27 mouse cellular contexts compared by ENCODE assay signal in the genomic region with DNA sequence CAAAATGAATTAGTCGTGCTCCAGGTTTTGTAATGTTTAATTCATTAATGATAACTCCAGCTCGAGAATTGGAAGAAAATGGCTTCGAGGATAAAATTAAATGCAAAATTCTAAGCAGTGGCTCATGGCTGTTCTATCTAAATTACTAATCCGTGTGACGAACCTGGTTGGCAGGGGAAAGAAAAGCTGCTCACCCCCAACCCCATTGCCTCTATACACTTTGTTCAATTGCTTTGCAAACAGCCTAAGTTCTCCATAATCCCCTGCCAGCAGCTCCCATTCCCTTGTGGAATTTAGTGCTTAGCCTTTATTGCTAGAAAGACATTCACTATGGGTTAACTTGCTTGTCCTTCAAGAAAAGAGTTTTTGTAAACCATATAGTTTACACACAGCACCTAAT. TPM values are rescaled to one million over a fixed set of nuclear protein-coding genes. Genes with fewer than 3 reads are reported as not detected.
DNase-seq lines count a peak whose midpoint lies in the region; ATAC-seq and TF ChIP-seq lines count a peak whose summit lies in the region.
"Had no signal": no experiment of that assay in that cellular context is flagged by ENCODE, and none has a peak within 500 bp of the region (broad histone marks: within the 10 kb centered on the region; RNA-seq: fewer than 3 reads in every experiment).

No protein-coding gene starts in this region.

- H3K4me1 ChIP-seq in hindbrain, embryonic 14.5 days (replicated peaks; ENCODE audit: control insufficient read depth, insufficient read depth, low read length): no peaks in the 10 kb centered on the region; the same call in 1 of the 2 replicates
- no peaks in the 10 kb centered on the region for H3K4me1 ChIP-seq in hindbrain, embryonic 10.5 days (replicated peaks)
- H3K4me1 ChIP-seq in midbrain, embryonic 11.5 days (ENCODE audit: control insufficient read depth, insufficient read depth, low read length): peaks cover 16% of the 10 kb centered on the region
- H3K4me1 ChIP-seq in midbrain, embryonic 14.5 days (ENCODE audit: control insufficient read depth, insufficient read depth, low read length): peaks cover 14% of the 10 kb centered on the region; the same call in 1 of the 2 replicates
- H3K4me1 ChIP-seq in midbrain, postnatal 0 days (ENCODE audit: insufficient read depth, low read length): peaks cover 6% of the 10 kb centered on the region; the same call in 1 of the 2 replicates
- H3K4me1 ChIP-seq: embryonic facial prominence, embryonic 12.5 days; forebrain, embryonic 15.5 days had no signal

- no peak overlapping the region for H3K9ac ChIP-seq in hindbrain, embryonic 14.5 days
- no peak overlapping the region for H3K9ac ChIP-seq in midbrain, embryonic 11.5 days (ENCODE audit: low read length)
- no peak overlapping the region for H3K9ac ChIP-seq in midbrain, embryonic 14.5 days (replicated peaks; ENCODE audit: low read length)
- no peak overlapping the region for H3K9ac ChIP-seq in midbrain, postnatal 0 days (replicated peaks; ENCODE audit: low read length, poor library complexity, severe bottlenecking)
- H3K9ac ChIP-seq: embryonic facial prominence, embryonic 12.5 days; forebrain, embryonic 15.5 days; hindbrain, embryonic 13.5 days had no signal

- no peak for DNase-seq in hindbrain, embryonic 14.5 days (ENCODE audit: low spot score)
- DNase-seq in hindbrain, embryonic 10.5 days (ENCODE audit: low spot score): no peak
- peak; percentile 87 for DNase-seq in midbrain, embryonic 11.5 days (ENCODE audit: low spot score, missing footprints)
- peak; percentile 73 for DNase-seq in midbrain, embryonic 14.5 days
- no peak for DNase-seq in midbrain, postnatal 0 days (ENCODE audit: low spot score)
- DNase-seq in spleen, adult 18-20 months: no peak
- no peak for DNase-seq in cerebellum, postnatal 4 days (ENCODE audit: low spot score in 2 of 2)
- DNase-seq: adrenal gland, adult 2 months; adrenal gland, postnatal 14 days; cerebellum, adult 11-12 months; cerebellum, adult 8-10 months; cerebellum, postnatal 10 days; cerebellum, postnatal 36 days; gastrocnemius, adult 2 months; gastrocnemius, postnatal 14 days; heart, adult 11 months had no signal

- H3K9me3 ChIP-seq in hindbrain, embryonic 14.5 days (ENCODE audit: control insufficient read depth, low read length): no peaks in the 10 kb centered on the region
- no peaks in the 10 kb centered on the region for H3K9me3 ChIP-seq in hindbrain, embryonic 10.5 days
- H3K9me3 ChIP-seq in midbrain, embryonic 11.5 days (ENCODE audit: control insufficient read depth, low read length): no peaks in the 10 kb centered on the region
- no peaks in the 10 kb centered on the region for H3K9me3 ChIP-seq in midbrain, embryonic 14.5 days (ENCODE audit: control insufficient read depth, low read length)
- H3K9me3 ChIP-seq in midbrain, postnatal 0 days (ENCODE audit: low read length): no peaks in the 10 kb centered on the region
- H3K9me3 ChIP-seq: embryonic facial prominence, embryonic 12.5 days; forebrain, embryonic 15.5 days; hindbrain, embryonic 13.5 days had no signal

- no peaks in the 10 kb centered on the region for H3K36me3 ChIP-seq in hindbrain, embryonic 14.5 days (replicated peaks; ENCODE audit: control insufficient read depth, insufficient read depth)
- no peaks in the 10 kb centered on the region for H3K36me3 ChIP-seq in hindbrain, embryonic 10.5 days
- no peaks in the 10 kb centered on the region for H3K36me3 ChIP-seq in midbrain, embryonic 11.5 days (ENCODE audit: control insufficient read depth, insufficient read depth, low read length)
- no peaks in the 10 kb centered on the region for H3K36me3 ChIP-seq in midbrain, embryonic 14.5 days (ENCODE audit: control insufficient read depth, insufficient read depth, low read length)
- H3K36me3 ChIP-seq in midbrain, postnatal 0 days (ENCODE audit: insufficient read depth, low read length): no peaks in the 10 kb centered on the region
- H3K36me3 ChIP-seq: embryonic facial prominence, embryonic 12.5 days; forebrain, embryonic 15.5 days; hindbrain, embryonic 13.5 days had no signal

- no peak for TF ChIP-seq CTCF in midbrain, postnatal 0 days (IDR thresholded peaks at IDR 0.05)

- no peak for ATAC-seq in hindbrain, embryonic 14.5 days (ENCODE audit: low FRiP score)
- ATAC-seq in midbrain, embryonic 11.5 days (ENCODE audit: low FRiP score): peak; percentile 81
- peak; percentile 72; the same call in 1 of the 2 replicates for ATAC-seq in midbrain, embryonic 14.5 days (ENCODE audit: low FRiP score, low TSS enrichment)
- ATAC-seq in midbrain, postnatal 0 days (ENCODE audit: low FRiP score): no peak
- ATAC-seq in erythroid progenitor cell, adult 5-6 weeks (replicated peaks; ENCODE audit: low FRiP score, poor library complexity, severe bottlenecking): no peak
- ATAC-seq: CD4-positive, CD25-positive, alpha-beta regulatory T cell, adult 4 months; forebrain, embryonic 15.5 days; inflammation-experienced regulatory T-cells, adult 6 months had no signal

- peak overlapping the region; percentile 14; the same call in 1 of the 2 replicates for H3K27ac ChIP-seq in hindbrain, embryonic 14.5 days
- H3K27ac ChIP-seq in hindbrain, embryonic 10.5 days: no peak overlapping the region
- H3K27ac ChIP-seq in midbrain, embryonic 11.5 days (ENCODE audit: low read depth, low read length): no peak overlapping the region
- H3K27ac ChIP-seq in midbrain, embryonic 14.5 days (replicated peaks; ENCODE audit: low read depth, low read length): 0 out of 2 replicates have a peak overlapping the region, but pooled peaks have one; percentile 32
- 0 out of 2 replicates have a peak overlapping the region, but pooled peaks have one; percentile 57 for H3K27ac ChIP-seq in midbrain, postnatal 0 days (ENCODE audit: low read depth, low read length)
- H3K27ac ChIP-seq: embryonic facial prominence, embryonic 12.5 days; forebrain, embryonic 15.5 days; gastrocnemius, adult 2 months; hindbrain, embryonic 13.5 days; hindbrain, postnatal 0 days had no signal

- 49% methylated on average over 5 of the region's 5 CpGs for WGBS in hindbrain, embryonic 14.5 days
- 82% methylated on average over 5 of the region's 5 CpGs for WGBS in hindbrain, embryonic 10.5 days
- 28% methylated on average over 5 of the region's 5 CpGs for WGBS in midbrain, embryonic 11.5 days
- 14% methylated on average over 5 of the region's 5 CpGs for WGBS in midbrain, embryonic 14.5 days
- WGBS in midbrain, postnatal 0 days: 13% methylated on average over 5 of the region's 5 CpGs

- H3K27me3 ChIP-seq in hindbrain, embryonic 14.5 days (ENCODE audit: control insufficient read depth, insufficient read depth, low read length): no peaks in the 10 kb centered on the region
- no peaks in the 10 kb centered on the region for H3K27me3 ChIP-seq in hindbrain, embryonic 10.5 days (ENCODE audit: insufficient read depth, poor library complexity, severe bottlenecking)
- H3K27me3 ChIP-seq in midbrain, embryonic 11.5 days (ENCODE audit: control insufficient read depth, insufficient read depth, low read length): no peaks in the 10 kb centered on the region
- H3K27me3 ChIP-seq in midbrain, embryonic 14.5 days (ENCODE audit: control insufficient read depth, insufficient read depth, low read length): no peaks in the 10 kb centered on the region
- H3K27me3 ChIP-seq in midbrain, postnatal 0 days (ENCODE audit: insufficient read depth, low read length): no peaks in the 10 kb centered on the region
- H3K27me3 ChIP-seq: embryonic facial prominence, embryonic 12.5 days; forebrain, embryonic 15.5 days; hindbrain, embryonic 13.5 days had no signal

- no peak overlapping the region for H3K4me2 ChIP-seq in hindbrain, embryonic 14.5 days (replicated peaks)
- no peak overlapping the region for H3K4me2 ChIP-seq in midbrain, embryonic 11.5 days
- H3K4me2 ChIP-seq in midbrain, embryonic 14.5 days (ENCODE audit: low read length): no peak overlapping the region
- no peak overlapping the region for H3K4me2 ChIP-seq in midbrain, postnatal 0 days (ENCODE audit: low read depth, low read length, poor library complexity, severe bottlenecking)
- H3K4me2 ChIP-seq: embryonic facial prominence, embryonic 12.5 days; forebrain, embryonic 15.5 days; heart, embryonic 11.5 days; hindbrain, embryonic 13.5 days had no signal

- H3K4me3 ChIP-seq in hindbrain, embryonic 14.5 days (replicated peaks; ENCODE audit: low read length): no peak overlapping the region
- no peak overlapping the region for H3K4me3 ChIP-seq in hindbrain, embryonic 10.5 days
- no peak overlapping the region for H3K4me3 ChIP-seq in midbrain, embryonic 11.5 days (ENCODE audit: low read depth, low read length)
- no peak overlapping the region for H3K4me3 ChIP-seq in midbrain, embryonic 14.5 days (replicated peaks; ENCODE audit: low read depth, low read length)
- no peak overlapping the region for H3K4me3 ChIP-seq in midbrain, postnatal 0 days (ENCODE audit: low read depth, low read length)
- H3K4me3 ChIP-seq: embryonic facial prominence, embryonic 12.5 days; forebrain, embryonic 15.5 days; gastrocnemius, adult 2 months; hindbrain, embryonic 13.5 days had no signal

RNA-seq across cellular contexts. Expression of a gene that starts 24.9 kb away (rescaled TPM):
- polyA plus RNA-seq in hindbrain, embryonic 14.5 days (2014; fragmentation: Nextera tagmentation; extraction: Ambion mirVana): 31.6 and 33.4 TPM in 2 replicates
- polyA plus RNA-seq in hindbrain, embryonic 10.5 days (2016; fragmentation: Nextera tagmentation; extraction: Ambion mirVana): 0.90 and 1.4 TPM in 2 replicates
- 2.4 and 2.8 TPM in 2 replicates for polyA plus RNA-seq in midbrain, embryonic 11.5 days (2014; fragmentation: Nextera tagmentation; extraction: Ambion mirVana)
- polyA plus RNA-seq in midbrain, embryonic 14.5 days (2014; fragmentation: Nextera tagmentation; extraction: Ambion mirVana): 25.7 and 28.9 TPM in 2 replicates
- total RNA-seq in midbrain, postnatal 0 days (2014; rRNA removed): 35.5 and 50.8 TPM in 2 replicates
- 19.2 and 21.0 TPM in 2 replicates for polyA plus RNA-seq in midbrain, postnatal 0 days (2015; fragmentation: Nextera tagmentation; extraction: Ambion mirVana)
- not detected in 2 replicates for total RNA-seq in erythroid progenitor cell, adult 5-6 weeks (2015; ENCODE audit: low replicate concordance)
- not detected in 2 replicates for total RNA-seq in erythroid progenitor cell, adult 5-6 weeks (2017; ENCODE audit: low replicate concordance)
- total RNA-seq: hematopoietic stem cell, adult 5-6 weeks; MEL had no signal
- polyA plus RNA-seq: C2C12 had no signal

Comparison
In these comparisons a context has a peak if more than half of its experiments do, and no peak if none do; other contexts are left out.
1. ATAC-seq: peak in midbrain, embryonic 11.5 days (single experiment) and midbrain, embryonic 14.5 days (single experiment); none in hindbrain, embryonic 14.5 days (single experiment), midbrain, postnatal 0 days (single experiment) and erythroid progenitor cell, adult 5-6 weeks (single experiment).
2. DNase-seq: peak in midbrain, embryonic 11.5 days (single experiment) and midbrain, embryonic 14.5 days (single experiment); none in hindbrain, embryonic 14.5 days (single experiment), hindbrain, embryonic 10.5 days (single experiment), midbrain, postnatal 0 days (single experiment), spleen, adult 18-20 months (0 of 2) and cerebellum, postnatal 4 days (0 of 2).
3. H3K27ac ChIP-seq: peak in hindbrain, embryonic 14.5 days (single experiment), midbrain, embryonic 14.5 days (single experiment) and midbrain, postnatal 0 days (single experiment); none in hindbrain, embryonic 10.5 days (single experiment) and midbrain, embryonic 11.5 days (single experiment).